Mouse (Mus musculus) 416B (cell line): Measurements from ENCODE around the gene Atpaf1.

Source experiments
- DNase-seq: peaks from one replicate; pipeline ENCODE4 v3.0.0; 2011; ENCODE audit warnings: low read depth

The Atpaf1 gene

GRCm38 (mm10) chr4:115784769-115785510 lies at the start of gene Atpaf1:
Gene Atpaf1, plus strand, starts transcription at chr4:115784812.
- peak; percentile 66 for DNase-seq

- DNase-seq = no peak
Observed at GRCm38 (mm10) chr4:115734867-115735266, 49.7 kb upstream of the Atpaf1 start.

- DNase-seq = peak; percentile 99
Observed at GRCm38 (mm10) chr4:115737551-115738041, 47.0 kb upstream of the Atpaf1 start, which contains the start of gene Efcab14. Gene Efcab14, plus strand, starts transcription at chr4:115737744.

- peak; percentile 29 for DNase-seq
Observed at GRCm38 (mm10) chr4:115738481-115738985, 46.1 kb upstream of the Atpaf1 start.

- no peak for DNase-seq
Observed at GRCm38 (mm10) chr4:115742658-115743057, 42.0 kb upstream of the Atpaf1 start.

- peak; percentile 97 for DNase-seq
Observed at GRCm38 (mm10) chr4:115743096-115743495, 41.5 kb upstream of the Atpaf1 start.

GRCm38 (mm10) chr4:115748181-115748580 lies 36.4 kb upstream of the Atpaf1 start:
- DNase-seq = no peak

GRCm38 (mm10) chr4:115749336-115749735 lies 35.3 kb upstream of the Atpaf1 start:
- DNase-seq = no peak

- no peak for DNase-seq
Observed at GRCm38 (mm10) chr4:115754101-115754500, 30.5 kb upstream of the Atpaf1 start.

- DNase-seq = peak; percentile 44
Observed at GRCm38 (mm10) chr4:115754851-115755250, 29.8 kb upstream of the Atpaf1 start.

- no peak for DNase-seq
Observed at GRCm38 (mm10) chr4:115761206-115761605, 23.4 kb upstream of the Atpaf1 start.

- no peak for DNase-seq
Observed at GRCm38 (mm10) chr4:115764581-115764980, 20.0 kb upstream of the Atpaf1 start.

- no peak for DNase-seq
Observed at GRCm38 (mm10) chr4:115767647-115768467, 16.8 kb upstream of the Atpaf1 start.

GRCm38 (mm10) chr4:115775056-115775455 lies 9.6 kb upstream of the Atpaf1 start:
- no peak for DNase-seq

GRCm38 (mm10) chr4:115777627-115778026 lies 7.0 kb upstream of the Atpaf1 start:
- peak; percentile 71 for DNase-seq

GRCm38 (mm10) chr4:115780269-115780668 lies 4.3 kb upstream of the Atpaf1 start:
- DNase-seq = no peak

GRCm38 (mm10) chr4:115780918-115781317 lies 3.7 kb upstream of the Atpaf1 start, which contains the start of gene Tex38:
Gene Tex38, minus strand, starts transcription at chr4:115781018.
- DNase-seq = no peak

- DNase-seq = peak; percentile 26
Observed at GRCm38 (mm10) chr4:115782026-115782805, 2.4 kb upstream of the Atpaf1 start.

- DNase-seq = peak; percentile 35
Observed at GRCm38 (mm10) chr4:115785511-115786034, 961 bp downstream of the Atpaf1 start.

GRCm38 (mm10) chr4:115790864-115791263 lies 6.3 kb downstream of the Atpaf1 start:
- no peak for DNase-seq

- DNase-seq = no peak
Observed at GRCm38 (mm10) chr4:115795360-115795759, 10.7 kb downstream of the Atpaf1 start.
